Mouse (Mus musculus): ENCODE data around the gene Opa3. TPM values are rescaled to one million over a fixed set of nuclear protein-coding genes. Genes with fewer than 3 reads are reported as not detected.

The Opa3 gene
- polyA plus RNA-seq, 1 experiment = 27.5 TPM

DNA sequence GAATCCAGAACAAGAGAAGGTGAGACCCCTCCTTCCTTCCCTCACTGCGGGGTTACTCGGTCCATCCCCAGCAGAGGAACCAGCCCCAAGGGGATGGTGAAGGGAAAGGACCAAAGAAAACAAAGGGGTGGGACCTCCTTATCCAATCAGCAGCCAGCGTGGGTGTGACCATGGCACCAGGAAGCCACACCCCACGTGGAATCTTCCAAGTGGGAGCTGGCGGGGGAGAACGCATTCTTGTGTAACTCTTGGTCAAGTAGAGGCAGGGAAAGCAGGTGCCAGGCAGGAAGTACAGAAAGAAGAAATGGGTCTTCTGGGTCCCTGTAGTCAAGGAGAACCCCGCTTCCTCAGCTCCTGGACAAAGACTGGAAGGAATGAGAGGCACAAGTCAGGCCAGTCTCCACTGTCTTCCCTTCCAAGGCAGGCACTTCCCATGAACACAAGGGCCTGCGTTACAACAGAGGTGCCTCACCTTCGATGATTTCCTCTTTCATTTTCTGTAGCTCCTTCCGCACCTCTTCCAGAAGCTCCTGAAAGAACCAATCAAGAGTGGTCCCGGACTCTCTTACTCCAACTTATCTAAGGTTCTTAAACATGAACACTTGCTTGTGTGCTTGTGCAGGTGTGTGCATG lies 29.4 kb downstream of the Opa3 start:
- peaks cover 1% of the 10 kb centered on the region for H3K79me3 ChIP-seq (ENCODE audit: low read depth)
- no peak overlapping the region for H3K4me3 ChIP-seq (ENCODE audit: insufficient read depth, poor library complexity, severe bottlenecking)
- no peak overlapping the region for H3ac ChIP-seq (ENCODE audit: control insufficient read depth, insufficient read length, low read depth)
- H3K27me3 ChIP-seq (ENCODE audit: control insufficient read depth, insufficient read depth, insufficient read length) = no peaks in the 10 kb centered on the region
- H3K79me2 ChIP-seq (ENCODE audit: control insufficient read depth, insufficient read depth) = no peaks in the 10 kb centered on the region
- TF ChIP-seq USF1 (IDR thresholded peaks at IDR 0.05; ENCODE audit: low read depth) = no peak
- TF ChIP-seq MYOG (IDR thresholded peaks at IDR 0.05; ENCODE audit: control insufficient read depth, extremely low read depth, insufficient read length) = no peak
- TF ChIP-seq CEBPB (IDR thresholded peaks at IDR 0.05; ENCODE audit: low read depth) = peak; percentile 5
- TF ChIP-seq MYOD1 (IDR thresholded peaks at IDR 0.05; ENCODE audit: control insufficient read depth, insufficient read length, low read depth) = no peak
- no peak for TF ChIP-seq CTCF (IDR thresholded peaks at IDR 0.05; ENCODE audit: control insufficient read depth, insufficient read depth, insufficient read length)
- peaks cover 20% of the 10 kb centered on the region for H3K36me3 ChIP-seq (ENCODE audit: control insufficient read depth, insufficient read depth)

GRCm38 (mm10) chr7:19258336-19258735 lies 30.2 kb downstream of the Opa3 start:
- no peaks in the 10 kb centered on the region for H3K27me3 ChIP-seq (ENCODE audit: control insufficient read depth, insufficient read depth, insufficient read length)
- no peaks in the 10 kb centered on the region for H3K79me2 ChIP-seq (ENCODE audit: control insufficient read depth, insufficient read depth)
- H3ac ChIP-seq (ENCODE audit: control insufficient read depth, insufficient read length, low read depth) = no peak overlapping the region
- TF ChIP-seq MYOG (IDR thresholded peaks at IDR 0.05; ENCODE audit: control insufficient read depth, extremely low read depth, insufficient read length) = no peak
- TF ChIP-seq FOSL1 (IDR thresholded peaks at IDR 0.05; ENCODE audit: insufficient read depth, low read length, poor library complexity, severe bottlenecking) = no peak
- TF ChIP-seq MAX (IDR thresholded peaks at IDR 0.05) = no peak
- TF ChIP-seq CTCF (IDR thresholded peaks at IDR 0.05; ENCODE audit: control insufficient read depth, insufficient read depth, insufficient read length) = no peak
- TF ChIP-seq USF1 (IDR thresholded peaks at IDR 0.05; ENCODE audit: low read depth) = no peak
- no peak for TF ChIP-seq CEBPB (IDR thresholded peaks at IDR 0.05; ENCODE audit: low read depth)
- no peak for TF ChIP-seq MYOD1 (IDR thresholded peaks at IDR 0.05; ENCODE audit: control insufficient read depth, insufficient read length, low read depth)
- peaks cover 20% of the 10 kb centered on the region for H3K36me3 ChIP-seq (ENCODE audit: control insufficient read depth, insufficient read depth)
- peaks cover 1% of the 10 kb centered on the region for H3K79me3 ChIP-seq (ENCODE audit: low read depth)
- H3K4me3 ChIP-seq (ENCODE audit: insufficient read depth, poor library complexity, severe bottlenecking) = no peak overlapping the region

DNA sequence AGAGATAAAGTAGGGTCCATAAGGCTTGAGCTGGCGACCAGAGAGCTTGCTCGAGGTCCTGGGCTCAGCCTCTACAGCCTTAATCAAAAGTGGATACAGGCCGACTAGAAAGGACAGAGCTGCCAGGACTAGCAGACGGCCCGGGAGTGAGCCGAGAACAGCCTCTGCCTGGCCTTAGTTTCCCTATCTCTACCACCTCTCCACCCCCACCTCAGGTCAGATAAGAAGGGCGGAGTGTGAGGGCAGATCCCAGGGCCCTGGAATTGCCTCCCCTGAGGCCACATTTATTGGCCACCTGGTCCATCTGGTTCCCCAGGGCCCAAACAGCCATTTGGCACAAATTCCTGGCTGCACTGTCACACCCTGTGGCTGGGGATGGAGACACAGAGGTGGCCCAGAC lies 37.0 kb downstream of the Opa3 start:
- H3K4me3 ChIP-seq (ENCODE audit: insufficient read depth, poor library complexity, severe bottlenecking) = no peak overlapping the region
- no peak for TF ChIP-seq CEBPB (IDR thresholded peaks at IDR 0.05; ENCODE audit: low read depth)
- TF ChIP-seq MYOD1 (IDR thresholded peaks at IDR 0.05; ENCODE audit: control insufficient read depth, insufficient read length, low read depth) = peak; percentile 72
- peaks cover 27% of the 10 kb centered on the region for H3K36me3 ChIP-seq (ENCODE audit: control insufficient read depth, insufficient read depth)
- peaks cover 37% of the 10 kb centered on the region for H3K79me3 ChIP-seq (ENCODE audit: low read depth)
- H3K79me2 ChIP-seq (ENCODE audit: control insufficient read depth, insufficient read depth) = peaks cover 59% of the 10 kb centered on the region
- H3K27me3 ChIP-seq (ENCODE audit: control insufficient read depth, insufficient read depth, insufficient read length) = no peaks in the 10 kb centered on the region
- no peak overlapping the region for H3ac ChIP-seq (ENCODE audit: control insufficient read depth, insufficient read length, low read depth)

DNA sequence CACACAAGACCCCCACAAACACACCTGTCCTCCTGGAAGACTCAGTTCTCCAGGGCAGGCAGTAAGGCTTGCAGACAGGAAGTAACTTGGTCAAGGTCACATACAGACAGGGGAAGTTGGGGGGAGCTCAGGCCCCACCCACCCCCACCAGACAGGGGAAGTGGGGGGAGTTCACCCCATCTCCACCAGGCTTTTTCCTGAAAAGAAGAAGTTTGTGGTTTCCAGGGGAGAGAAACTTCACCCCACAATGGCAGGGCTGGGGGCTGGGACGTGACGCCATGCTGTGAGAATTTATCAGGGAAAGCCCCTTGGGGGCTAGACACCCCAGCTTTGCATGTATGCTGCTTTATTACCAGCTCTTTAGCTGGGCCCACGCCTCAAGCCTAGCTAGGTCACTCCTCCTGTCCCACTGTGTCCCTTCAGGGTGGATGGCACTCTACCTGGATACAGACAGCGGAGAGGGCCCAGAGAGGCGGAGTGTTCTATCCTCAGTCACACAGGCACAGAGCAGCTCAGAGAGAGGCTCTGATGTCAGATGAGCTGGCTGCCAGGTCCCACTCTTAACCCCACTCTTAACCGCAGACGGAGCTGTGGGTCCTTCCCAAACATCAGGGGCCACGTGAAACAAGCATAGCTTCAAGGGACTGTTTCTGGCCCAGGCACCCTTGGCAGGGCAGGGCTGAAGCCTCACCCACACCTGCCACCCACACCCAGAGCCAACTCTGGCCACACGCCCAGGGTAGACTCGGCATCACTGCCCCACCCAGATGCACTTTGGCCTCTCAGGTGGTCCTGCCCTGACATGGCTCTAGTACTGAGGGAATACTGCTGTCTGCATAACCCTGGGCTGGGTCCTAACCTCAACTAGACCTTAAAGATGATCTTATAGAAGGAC lies 38.0 kb downstream of the Opa3 start:
- Histone ChIP-seq H3K4me3 (ENCODE audit: insufficient read depth, poor library complexity, severe bottlenecking) (no peak overlapping the region), H3K27me3 (ENCODE audit: control insufficient read depth, insufficient read depth, insufficient read length) (no peaks in the 10 kb centered on the region)

DNA sequence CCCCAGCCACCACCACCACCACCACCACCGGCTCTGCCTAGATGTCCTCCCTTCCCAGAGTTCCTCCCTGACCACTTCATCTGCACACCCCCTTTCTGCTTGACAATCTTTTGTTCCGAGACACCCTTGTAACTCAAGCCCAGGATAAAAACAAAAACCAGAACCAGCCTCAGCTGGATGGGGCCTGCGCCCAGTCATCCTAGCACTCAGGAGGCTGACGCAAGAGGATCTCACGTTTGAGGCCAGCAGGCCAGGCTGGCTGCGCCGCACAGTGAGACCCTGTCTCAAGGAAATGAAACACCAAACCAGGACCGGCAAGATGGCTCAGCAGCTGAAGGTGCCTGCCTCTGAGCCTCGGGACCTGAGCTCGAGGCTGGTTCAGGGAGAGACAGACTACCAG lies 38.9 kb downstream of the Opa3 start:
- no peaks in the 10 kb centered on the region for H3K27me3 ChIP-seq (ENCODE audit: control insufficient read depth, insufficient read depth, insufficient read length)
- peaks cover 42% of the 10 kb centered on the region for H3K79me3 ChIP-seq (ENCODE audit: low read depth)
- peaks cover 27% of the 10 kb centered on the region for H3K36me3 ChIP-seq (ENCODE audit: control insufficient read depth, insufficient read depth)
- H3K79me2 ChIP-seq (ENCODE audit: control insufficient read depth, insufficient read depth) = peaks cover 74% of the 10 kb centered on the region
- TF ChIP-seq FOSL1 (IDR thresholded peaks at IDR 0.05; ENCODE audit: insufficient read depth, low read length, poor library complexity, severe bottlenecking) (no peak), MYOD1 (IDR thresholded peaks at IDR 0.05; ENCODE audit: control insufficient read depth, insufficient read length, low read depth) (no peak), CTCF (IDR thresholded peaks at IDR 0.05; ENCODE audit: control insufficient read depth, insufficient read depth, insufficient read length) (no peak), CEBPB (IDR thresholded peaks at IDR 0.05; ENCODE audit: low read depth) (no peak), USF1 (IDR thresholded peaks at IDR 0.05; ENCODE audit: low read depth) (no peak), MAX (IDR thresholded peaks at IDR 0.05) (no peak), MYOG (IDR thresholded peaks at IDR 0.05; ENCODE audit: control insufficient read depth, extremely low read depth, insufficient read length) (no peak)
- H3K4me3 ChIP-seq (ENCODE audit: insufficient read depth, poor library complexity, severe bottlenecking) = no peak overlapping the region
- H3ac ChIP-seq (ENCODE audit: control insufficient read depth, insufficient read length, low read depth) = no peak overlapping the region

More for the DNA sequence above, 38.0 kb downstream of the Opa3 start:
- Histone ChIP-seq H3K79me3 (ENCODE audit: low read depth) (peaks cover 42% of the 10 kb centered on the region), H3K79me2 (ENCODE audit: control insufficient read depth, insufficient read depth) (peaks cover 69% of the 10 kb centered on the region), H3K36me3 (ENCODE audit: control insufficient read depth, insufficient read depth) (peaks cover 27% of the 10 kb centered on the region), H3ac (ENCODE audit: control insufficient read depth, insufficient read length, low read depth) (peak overlapping the region; percentile 37)
- TF ChIP-seq CTCF (IDR thresholded peaks at IDR 0.05; ENCODE audit: control insufficient read depth, insufficient read depth, insufficient read length) (no peak), CEBPB (IDR thresholded peaks at IDR 0.05; ENCODE audit: low read depth) (no peak), MYOD1 (IDR thresholded peaks at IDR 0.05; ENCODE audit: control insufficient read depth, insufficient read length, low read depth) (no peak), FOSL1 (IDR thresholded peaks at IDR 0.05; ENCODE audit: insufficient read depth, low read length, poor library complexity, severe bottlenecking) (no peak), MYOG (IDR thresholded peaks at IDR 0.05; ENCODE audit: control insufficient read depth, extremely low read depth, insufficient read length) (no peak), MAX (IDR thresholded peaks at IDR 0.05) (no peak), USF1 (IDR thresholded peaks at IDR 0.05; ENCODE audit: low read depth) (no peak)
